In the genomic region with DNA sequence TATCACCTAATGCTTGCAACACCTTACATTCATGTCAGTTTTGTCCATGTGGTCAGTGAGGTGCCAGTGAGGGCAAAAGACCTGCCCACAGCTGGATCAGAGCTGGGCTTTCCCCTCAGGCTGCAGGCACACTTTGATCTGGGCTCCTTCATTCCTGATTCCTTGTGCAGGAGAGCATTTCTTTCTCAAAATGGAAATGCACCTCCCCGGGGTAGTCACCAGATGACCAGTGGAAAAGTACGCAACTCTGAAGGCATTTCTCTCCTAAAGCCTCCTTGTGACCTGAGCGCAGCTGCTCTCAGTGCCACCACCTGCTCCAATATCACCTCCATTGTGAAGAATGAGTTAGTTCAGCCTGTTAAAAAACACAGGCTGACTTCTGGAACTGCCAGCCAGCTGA, we compare ENCODE assay signal across 8 mouse cellular contexts. TPM values are rescaled to one million over a fixed set of nuclear protein-coding genes. Genes with fewer than 3 reads are reported as not detected.
DNase-seq lines count a peak whose midpoint lies in the region; ATAC-seq and TF ChIP-seq lines count a peak whose summit lies in the region.

A gene (plus strand): TSS at position 301 of the 400 bp plus-strand sequence.

- H3K9ac ChIP-seq in liver, adult 2 months (ENCODE audit: low read depth, low read length) = peak within 1 kb of the TSS; percentile 96
- H3K9ac ChIP-seq in liver, embryonic 16.5 days (ENCODE audit: low read depth, low read length) = peak within 1 kb of the TSS; percentile 73

- peak within 1 kb of the TSS; percentile 98 for H3K27ac ChIP-seq in liver, adult 2 months (replicated peaks; ENCODE audit: insufficient read depth, low read depth, low read length)
- peak within 1 kb of the TSS; percentile 77 for H3K27ac ChIP-seq in cortical plate, adult 2 months (ENCODE audit: insufficient read depth, low read length)
- H3K27ac ChIP-seq in heart, embryonic 10.5 days = peak within 1 kb of the TSS; percentile 94
- H3K27ac ChIP-seq in liver, embryonic 16.5 days (ENCODE audit: low read length) = peak within 1 kb of the TSS; percentile 73

- WGBS in liver, adult 2 months = 94% methylated on average over 3 of the region's 3 CpGs
- 65% methylated on average over 3 of the region's 3 CpGs for WGBS in heart, embryonic 10.5 days
- WGBS in liver, embryonic 16.5 days (ENCODE audit: insufficient replicate concordance) = 79% methylated on average over 3 of the region's 3 CpGs

- H3K4me1 ChIP-seq in liver, adult 2 months (ENCODE audit: control insufficient read depth, insufficient read depth, low read length) = peaks cover 25% of the 10 kb centered on the region
- peaks cover 7% of the 10 kb centered on the region; the same call in 1 of the 2 replicates for H3K4me1 ChIP-seq in cortical plate, adult 2 months (ENCODE audit: control insufficient read depth, insufficient read depth, low read length)
- peaks cover 49% of the 10 kb centered on the region for H3K4me1 ChIP-seq in heart, embryonic 10.5 days
- peaks cover 28% of the 10 kb centered on the region for H3K4me1 ChIP-seq in liver, embryonic 16.5 days (ENCODE audit: control insufficient read depth, low read depth, low read length)

- H3K9me3 ChIP-seq in heart, embryonic 10.5 days = no peaks in the 10 kb centered on the region
- H3K9me3 ChIP-seq in liver, embryonic 16.5 days (replicated peaks; ENCODE audit: control insufficient read depth, low read length) = no peaks in the 10 kb centered on the region

- H3K27me3 ChIP-seq in liver, adult 2 months (ENCODE audit: control insufficient read depth, insufficient read depth, low read length) = no peaks in the 10 kb centered on the region
- no peaks in the 10 kb centered on the region for H3K27me3 ChIP-seq in heart, embryonic 10.5 days (ENCODE audit: insufficient read depth, poor library complexity, severe bottlenecking)
- H3K27me3 ChIP-seq in liver, embryonic 16.5 days (ENCODE audit: control insufficient read depth, insufficient read depth, low read depth, low read length) = no peaks in the 10 kb centered on the region

- H3K4me3 ChIP-seq in liver, adult 2 months (ENCODE audit: insufficient read depth, low read depth, low read length) = peak within 1 kb of the TSS; percentile 95
- peak within 1 kb of the TSS; percentile 68 for H3K4me3 ChIP-seq in cortical plate, adult 2 months (ENCODE audit: insufficient read depth, low read length)
- peak within 1 kb of the TSS; percentile 86 for H3K4me3 ChIP-seq in heart, embryonic 10.5 days
- H3K4me3 ChIP-seq in liver, embryonic 16.5 days (ENCODE audit: low read depth, low read length) = peak within 1 kb of the TSS; percentile 73

- DNase-seq in liver, adult 2 months (ENCODE audit: extremely low read depth, low read depth, low spot score) = peak; percentile 14
- no peak for DNase-seq in liver
- no peak for DNase-seq in heart, embryonic 10.5 days (ENCODE audit: low spot score)
- peak; percentile 40 for DNase-seq in kidney, adult 9 months
- no peak for DNase-seq in right cerebral cortex, postnatal 36 days (ENCODE audit: low spot score in 2 of 2)
- DNase-seq in frontal cortex, postnatal 14 days (ENCODE audit: low spot score in 2 of 2) = no peak

- H3K4me2 ChIP-seq in liver, embryonic 16.5 days (ENCODE audit: low read depth, low read length) = peak within 1 kb of the TSS; percentile 90

- no peak for ATAC-seq in liver, embryonic 16.5 days (ENCODE audit: low read depth)

- TF ChIP-seq CTCF in liver, adult 2 months (IDR thresholded peaks at IDR 0.05; ENCODE audit: low read depth, low read length) = no peak
- TF ChIP-seq CTCF in cortical plate, adult 2 months (IDR thresholded peaks at IDR 0.05; ENCODE audit: extremely low read depth, insufficient read depth, low read length) = no peak

- peaks cover 16% of the 10 kb centered on the region; the same call in 1 of the 2 replicates for H3K79me2 ChIP-seq in liver, adult 2 months (ENCODE audit: control insufficient read depth, insufficient read depth, low read length)

- TF ChIP-seq POLR2A in liver, adult 2 months (IDR thresholded peaks at IDR 0.05; ENCODE audit: extremely low read depth, insufficient read depth, low read length) = no peak
- TF ChIP-seq POLR2A in cortical plate, adult 2 months (IDR thresholded peaks at IDR 0.05; ENCODE audit: extremely low read depth, insufficient read depth, low read length) = no peak

- H3K36me3 ChIP-seq in liver, adult 2 months (ENCODE audit: control insufficient read depth, insufficient read depth, low read length) = no peaks in the 10 kb centered on the region
- H3K36me3 ChIP-seq in heart, embryonic 10.5 days = no peaks in the 10 kb centered on the region
- no peaks in the 10 kb centered on the region for H3K36me3 ChIP-seq in liver, embryonic 16.5 days (ENCODE audit: control insufficient read depth, insufficient read depth)

RNA-seq across cellular contexts. Expression of the gene that starts here (rescaled TPM):
- total RNA-seq in liver, adult 2 months (2014; rRNA removed) = 29.0 and 32.6 TPM in 2 replicates
- polyA plus RNA-seq in liver, adult 2 months (2012; rRNA removed) = 36.7 and 58.4 TPM in 2 replicates
- polyA plus RNA-seq in cortical plate, adult 2 months (2012; rRNA removed) = 126 and 128 TPM in 2 replicates
- 36.6 and 43.6 TPM in 2 replicates for polyA plus RNA-seq in heart, embryonic 10.5 days (2016; fragmentation: Nextera tagmentation; extraction: Ambion mirVana)
- 5.7 and 6.6 TPM in 2 replicates for polyA plus RNA-seq in liver, embryonic 16.5 days (2015; fragmentation: Nextera tagmentation; extraction: Ambion mirVana)

Comparison
In these comparisons a context has a peak if more than half of its experiments do, and no peak if none do; other contexts are left out.
1. DNase-seq: peak in liver, adult 2 months (single experiment) and kidney, adult 9 months (single experiment); none in liver (single experiment), heart, embryonic 10.5 days (single experiment), right cerebral cortex, postnatal 36 days (0 of 2) and frontal cortex, postnatal 14 days (0 of 2).
2. Peak in every context shown above with its lines, with median percentiles within 50 percentile points of each other: H3K27ac ChIP-seq and H3K4me3 ChIP-seq.